Mouse (Mus musculus): ENCODE data around the gene Prss46. TPM values are rescaled to one million over a fixed set of nuclear protein-coding genes. Genes with fewer than 3 reads are reported as not detected.

Prss46 gene
- polyA plus RNA-seq, 1 experiment = 0.11 TPM

DNA sequence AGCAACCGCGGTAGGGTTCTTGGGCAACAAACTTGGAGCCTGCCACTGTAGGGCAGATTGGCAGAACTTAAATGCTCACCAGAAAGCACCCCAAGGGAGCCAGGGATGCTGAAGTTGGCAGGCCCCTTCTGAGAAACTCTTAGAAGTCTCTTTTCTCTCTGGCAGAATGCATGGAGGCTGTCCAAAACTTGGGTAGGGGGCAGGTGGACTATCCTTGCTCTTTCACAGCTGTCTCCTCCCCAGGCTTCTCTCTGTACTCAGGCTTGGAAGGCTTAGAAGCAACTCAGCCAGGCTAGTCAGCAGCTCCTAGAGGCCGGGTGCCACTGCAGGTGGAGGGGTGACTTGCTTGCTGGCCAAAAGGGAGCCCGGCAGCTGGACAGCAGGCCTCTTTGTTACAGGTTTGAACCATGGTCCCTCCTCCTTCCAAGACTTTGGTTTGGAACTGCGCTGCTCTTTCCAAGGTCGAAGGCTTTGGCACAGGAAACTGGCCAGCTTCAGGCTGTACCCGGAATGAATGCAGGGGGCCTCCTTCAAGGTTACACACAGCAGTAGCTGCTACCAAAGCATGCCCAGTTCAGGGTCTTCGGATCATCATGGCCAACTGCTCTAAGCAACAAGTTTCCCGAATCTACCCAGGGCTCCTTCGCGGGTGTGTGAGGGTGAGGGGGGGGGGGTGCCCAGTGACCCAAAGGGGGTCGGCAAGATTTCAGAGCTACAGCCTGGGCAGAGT, 35.0 kb downstream of the Prss46 start, which contains the start of gene Als2cl:
Gene Als2cl, plus strand, starts transcription at position 680 of the 730 bp plus-strand sequence.
- Histone ChIP-seq H3K4me2 (ENCODE audit: low read depth) (peak within 1 kb of the TSS; percentile 77), H3K4me3 (no peak within 1 kb of the TSS), H3K27me3 (ENCODE audit: control insufficient read depth, insufficient read depth, insufficient read length) (peaks cover 12% of the 10 kb centered on the region), H3ac (ENCODE audit: control insufficient read depth, insufficient read length) (no peak within 1 kb of the TSS), H3K79me2 (ENCODE audit: control insufficient read depth, insufficient read depth) (no peaks in the 10 kb centered on the region), H3K36me3 (ENCODE audit: control insufficient read depth, insufficient read depth) (no peaks in the 10 kb centered on the region)
- TF ChIP-seq USF1 (IDR thresholded peaks at IDR 0.05; ENCODE audit: low read depth) (no peak), SRF (IDR thresholded peaks at IDR 0.05; ENCODE audit: control insufficient read depth, insufficient read length, low read depth) (no peak), TCF3 (IDR thresholded peaks at IDR 0.05; ENCODE audit: insufficient read length, low read depth) (no peak), POLR2A (IDR thresholded peaks at IDR 0.05; ENCODE audit: insufficient read length, low read depth) (no peak), MYOD1 (IDR thresholded peaks at IDR 0.05; ENCODE audit: control insufficient read depth in 1 of 3, insufficient read length in 2 of 3, low read depth in 2 of 3) (no peak), TCF12 (IDR thresholded peaks at IDR 0.05; ENCODE audit: insufficient read depth, poor library complexity, severe bottlenecking) (no peak), POLR2AphosphoS2 (IDR thresholded peaks at IDR 0.05; ENCODE audit: insufficient read length, low read depth) (no peak), CEBPB (IDR thresholded peaks at IDR 0.05; ENCODE audit: insufficient read depth, poor library complexity, severe bottlenecking) (no peak), MYOG (IDR thresholded peaks at IDR 0.05; ENCODE audit: control insufficient read depth in 1 of 3, insufficient read depth in 1 of 3, insufficient read length in 2 of 3, low read depth in 2 of 3) (no peak), MAX (IDR thresholded peaks at IDR 0.05; ENCODE audit: low read depth) (no peak), REST (IDR thresholded peaks at IDR 0.05; ENCODE audit: insufficient read depth, insufficient read length) (no peak), E2F4 (IDR thresholded peaks at IDR 0.05; ENCODE audit: insufficient read depth) (no peak)

DNA sequence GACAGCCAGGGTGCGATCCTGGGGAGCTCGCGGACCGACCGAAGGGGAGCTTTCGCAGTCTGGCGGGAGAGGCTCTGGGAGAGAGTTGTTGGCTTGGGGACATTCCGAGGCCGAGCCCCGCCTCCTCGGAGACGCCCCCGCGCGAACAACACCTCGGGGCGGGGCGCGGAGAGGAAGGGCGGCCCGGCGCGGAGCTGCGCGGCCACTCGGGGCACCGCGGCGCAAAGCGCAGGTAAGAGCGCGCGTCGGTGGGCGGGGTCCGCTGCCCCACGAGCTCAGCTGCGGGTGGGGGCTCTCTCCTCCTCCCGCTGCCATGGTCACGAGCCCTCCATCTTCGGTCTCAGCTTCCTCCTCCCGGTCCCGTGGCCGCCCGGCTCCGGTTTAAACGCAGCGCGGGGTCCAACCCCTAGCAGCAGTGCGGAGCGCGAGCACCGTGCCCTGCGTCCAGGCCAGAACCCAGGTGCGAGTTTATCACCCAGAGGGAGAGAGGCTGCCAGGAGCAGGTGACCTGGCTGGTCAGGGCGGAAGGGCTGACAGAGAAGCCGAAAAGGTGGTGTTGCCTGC, 35.8 kb downstream of the Prss46 start, which contains the start of gene Tmie:
Gene Tmie, minus strand, starts transcription at position 116 of the 564 bp plus-strand sequence.
- no peak within 1 kb of the TSS for H3K4me3 ChIP-seq
- H3K27me3 ChIP-seq (ENCODE audit: control insufficient read depth, insufficient read depth, insufficient read length) = peaks cover 12% of the 10 kb centered on the region
- H3K4me2 ChIP-seq (ENCODE audit: low read depth) = peak within 1 kb of the TSS; percentile 77
- H3K36me3 ChIP-seq (ENCODE audit: control insufficient read depth, insufficient read depth) = no peaks in the 10 kb centered on the region
- no peak within 1 kb of the TSS for H3ac ChIP-seq (ENCODE audit: control insufficient read depth, insufficient read length)
- no peaks in the 10 kb centered on the region for H3K79me2 ChIP-seq (ENCODE audit: control insufficient read depth, insufficient read depth)
- no peak for TF ChIP-seq REST (IDR thresholded peaks at IDR 0.05; ENCODE audit: insufficient read depth, insufficient read length)

GRCm38 (mm10) chr9:110880772-110881171, 36.5 kb downstream of the Prss46 start:
- no peak overlapping the region for H3ac ChIP-seq (ENCODE audit: control insufficient read depth, insufficient read length)
- TF ChIP-seq MYOG (IDR thresholded peaks at IDR 0.05; ENCODE audit: control insufficient read depth in 1 of 3, insufficient read depth in 1 of 3, insufficient read length in 2 of 3, low read depth in 2 of 3) (no peak), POLR2A (IDR thresholded peaks at IDR 0.05; ENCODE audit: insufficient read length, low read depth) (no peak), E2F4 (IDR thresholded peaks at IDR 0.05; ENCODE audit: insufficient read depth) (no peak), REST (IDR thresholded peaks at IDR 0.05; ENCODE audit: insufficient read depth, insufficient read length) (no peak), TCF12 (IDR thresholded peaks at IDR 0.05; ENCODE audit: insufficient read depth, poor library complexity, severe bottlenecking) (no peak), MAX (IDR thresholded peaks at IDR 0.05; ENCODE audit: low read depth) (no peak), USF1 (IDR thresholded peaks at IDR 0.05; ENCODE audit: low read depth) (no peak), SRF (IDR thresholded peaks at IDR 0.05; ENCODE audit: control insufficient read depth, insufficient read length, low read depth) (no peak), CEBPB (IDR thresholded peaks at IDR 0.05; ENCODE audit: insufficient read depth, poor library complexity, severe bottlenecking) (no peak), POLR2AphosphoS2 (IDR thresholded peaks at IDR 0.05; ENCODE audit: insufficient read length, low read depth) (no peak), TCF3 (IDR thresholded peaks at IDR 0.05; ENCODE audit: insufficient read length, low read depth) (no peak), MYOD1 (IDR thresholded peaks at IDR 0.05; ENCODE audit: control insufficient read depth in 1 of 3, insufficient read length in 2 of 3, low read depth in 2 of 3) (no peak)
- H3K4me3 ChIP-seq = no peak overlapping the region
- H3K36me3 ChIP-seq (ENCODE audit: control insufficient read depth, insufficient read depth) = no peaks in the 10 kb centered on the region
- peaks cover 12% of the 10 kb centered on the region for H3K27me3 ChIP-seq (ENCODE audit: control insufficient read depth, insufficient read depth, insufficient read length)
- H3K79me2 ChIP-seq (ENCODE audit: control insufficient read depth, insufficient read depth) = no peaks in the 10 kb centered on the region
- peak overlapping the region; percentile 77 for H3K4me2 ChIP-seq (ENCODE audit: low read depth)

- no peaks in the 10 kb centered on the region for H3K36me3 ChIP-seq (ENCODE audit: control insufficient read depth, insufficient read depth)
- peaks cover 12% of the 10 kb centered on the region for H3K27me3 ChIP-seq (ENCODE audit: control insufficient read depth, insufficient read depth, insufficient read length)
- H3K79me2 ChIP-seq (ENCODE audit: control insufficient read depth, insufficient read depth) = no peaks in the 10 kb centered on the region
- no peak overlapping the region for H3K4me3 ChIP-seq
- TF ChIP-seq MAX (IDR thresholded peaks at IDR 0.05; ENCODE audit: low read depth) (no peak), USF1 (IDR thresholded peaks at IDR 0.05; ENCODE audit: low read depth) (no peak), TCF12 (IDR thresholded peaks at IDR 0.05; ENCODE audit: insufficient read depth, poor library complexity, severe bottlenecking) (no peak), MYOG (IDR thresholded peaks at IDR 0.05; ENCODE audit: control insufficient read depth in 1 of 3, insufficient read depth in 1 of 3, insufficient read length in 2 of 3, low read depth in 2 of 3) (no peak), CEBPB (IDR thresholded peaks at IDR 0.05; ENCODE audit: insufficient read depth, poor library complexity, severe bottlenecking) (no peak), E2F4 (IDR thresholded peaks at IDR 0.05; ENCODE audit: insufficient read depth) (no peak), POLR2A (IDR thresholded peaks at IDR 0.05; ENCODE audit: insufficient read length, low read depth) (no peak), TCF3 (IDR thresholded peaks at IDR 0.05; ENCODE audit: insufficient read length, low read depth) (no peak), SRF (IDR thresholded peaks at IDR 0.05; ENCODE audit: control insufficient read depth, insufficient read length, low read depth) (no peak), MYOD1 (IDR thresholded peaks at IDR 0.05; ENCODE audit: control insufficient read depth in 1 of 3, insufficient read length in 2 of 3, low read depth in 2 of 3) (no peak), REST (IDR thresholded peaks at IDR 0.05; ENCODE audit: insufficient read depth, insufficient read length) (no peak), POLR2AphosphoS2 (IDR thresholded peaks at IDR 0.05; ENCODE audit: insufficient read length, low read depth) (no peak)
- H3ac ChIP-seq (ENCODE audit: control insufficient read depth, insufficient read length) = no peak overlapping the region
- no peak overlapping the region for H3K4me2 ChIP-seq (ENCODE audit: low read depth)
These were observed 37.6 kb downstream of the Prss46 start for GRCm38 (mm10) chr9:110881953-110882352.
